Mouse (Mus musculus) embryonic fibroblast, embryonic 13.5 days (primary cell): ENCODE data around the gene Phospho2. TPM values are rescaled to one million over a fixed set of nuclear protein-coding genes. Genes with fewer than 3 reads are reported as not detected.

Experiments used
- H3K27ac ChIP-seq: 2 replicates; pipeline ENCODE4 v1.5.1; 2012; ENCODE audit warnings: low read length, control low read depth, inconsistent platforms; ENCODE audit not compliant: insufficient read depth
- H3K4me1 ChIP-seq: 2 replicates; pipeline ENCODE4 v1.6.1; 2011; ENCODE audit warnings: low read length; ENCODE audit not compliant: control insufficient read depth, insufficient read depth
- H3K4me3 ChIP-seq: 2 replicates; pipeline ENCODE4 v1.5.1; 2011; ENCODE audit warnings: mild to moderate bottlenecking, control low read depth, low read length; ENCODE audit not compliant: insufficient read depth
- CTCF ChIP-seq: IDR thresholded peaks from 2 replicates; pipeline ENCODE4 v1.5.1; 2011; ENCODE audit warnings: mild to moderate bottlenecking, control low read depth, low read length, moderate library complexity, borderline replicate concordance; ENCODE audit not compliant: insufficient read depth
- POLR2A ChIP-seq: IDR thresholded peaks from 2 replicates; pipeline ENCODE4 v1.6.1; 2011; ENCODE audit warnings: low read depth, mild to moderate bottlenecking, control low read depth, low read length, moderate library complexity
- polyA plus RNA-seq: library from polyadenylated mRNA; stranded (reverse); fragments of >200 nt; gene quantifications from 2 replicates; pipeline ENCODE4 v1.2.4, GENCODE M21; 2011; ENCODE audit warnings: low read depth; ENCODE audit not compliant: missing spikeins, insufficient read length

Phospho2 gene
- polyA plus RNA-seq = 16.3 and 22.5 TPM in 2 replicates

GRCm38 (mm10) chr2:69789429-69790069 lies at the start of gene Phospho2, which contains the start of gene Ccdc173:
TSS of gene Phospho2 (plus strand) at chr2:69789623.
TSS of gene Ccdc173 (minus strand) at chr2:69789575.
- H3K4me1 ChIP-seq = no peaks in the 10 kb centered on the region
- TF ChIP-seq CTCF (no peak), POLR2A (peak; percentile 93)
- 0 out of 2 replicates have a peak within 1 kb of the TSS, but pooled peaks have one; percentile 2 for H3K27ac ChIP-seq
- H3K4me3 ChIP-seq = peak within 1 kb of the TSS; percentile 74

DNA sequence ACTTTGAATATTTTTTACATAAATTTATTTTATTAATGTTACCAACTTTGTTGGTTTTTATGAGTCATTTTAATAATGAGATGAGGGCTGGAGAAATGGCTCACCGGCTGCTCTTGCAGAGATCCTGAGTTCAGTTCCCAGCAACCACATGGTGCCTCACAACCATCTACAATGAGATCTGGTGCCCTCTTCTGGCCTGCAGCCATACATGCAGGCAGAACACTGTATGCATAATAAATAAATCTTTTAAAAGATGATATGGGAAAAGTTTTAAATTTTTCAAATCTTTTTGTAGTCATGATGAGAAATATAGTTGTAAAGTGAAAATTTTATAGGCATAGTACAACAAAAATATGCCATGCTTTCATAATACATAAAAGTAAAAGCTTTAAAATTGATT lies 44.3 kb upstream of the Phospho2 start:
- Histone ChIP-seq H3K27ac (no peak overlapping the region), H3K4me1 (no peaks in the 10 kb centered on the region), H3K4me3 (no peak overlapping the region)
- TF ChIP-seq CTCF = no peak
- no peak for TF ChIP-seq POLR2A

GRCm38 (mm10) chr2:69760980-69761379 lies 28.4 kb upstream of the Phospho2 start:
- Histone ChIP-seq H3K4me3 (no peak overlapping the region), H3K27ac (no peak overlapping the region), H3K4me1 (no peaks in the 10 kb centered on the region)
- TF ChIP-seq POLR2A = no peak
- TF ChIP-seq CTCF = no peak

DNA sequence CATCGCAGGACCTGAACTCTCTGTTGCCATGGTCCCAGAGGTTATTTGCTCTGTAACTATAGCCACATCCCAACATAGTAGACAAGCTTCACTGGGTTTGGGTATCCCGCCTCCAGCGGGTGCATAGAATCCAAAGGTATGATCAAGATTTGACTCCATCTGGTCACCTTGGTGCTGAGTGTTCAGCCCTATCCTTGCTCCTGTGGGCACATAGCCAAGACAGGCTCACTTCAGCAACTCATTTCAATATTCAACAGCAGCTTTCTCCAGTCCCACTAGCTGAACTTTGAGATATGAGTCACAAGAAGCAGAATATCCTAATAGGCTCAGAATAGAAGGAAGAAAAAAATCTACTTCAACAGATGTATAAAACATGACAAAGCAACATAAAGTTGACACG lies 26.1 kb upstream of the Phospho2 start:
- Histone ChIP-seq H3K27ac (no peak overlapping the region), H3K4me1 (no peaks in the 10 kb centered on the region), H3K4me3 (no peak overlapping the region)
- TF ChIP-seq CTCF (no peak), POLR2A (no peak)

DNA sequence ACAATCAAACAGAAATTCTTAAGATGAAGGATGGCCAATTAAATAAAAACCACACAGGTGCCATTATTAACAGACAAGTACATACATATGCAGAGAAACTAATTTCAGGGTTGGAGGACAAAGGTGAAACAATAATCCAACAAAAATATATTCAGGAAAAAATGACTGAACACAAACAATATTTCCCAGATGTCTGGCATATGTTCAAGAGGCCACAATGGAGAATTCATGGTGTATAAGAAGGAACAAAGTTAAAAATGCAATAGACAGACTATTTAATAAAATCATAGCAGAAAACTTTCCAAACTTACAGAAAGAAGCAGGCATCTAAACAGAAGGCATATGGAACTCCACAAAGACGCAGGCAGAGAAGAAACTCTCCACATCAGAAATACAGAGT lies 24.7 kb upstream of the Phospho2 start:
- Histone ChIP-seq H3K4me3 (no peak overlapping the region), H3K4me1 (no peaks in the 10 kb centered on the region), H3K27ac (no peak overlapping the region)
- no peak for TF ChIP-seq CTCF
- no peak for TF ChIP-seq POLR2A

DNA sequence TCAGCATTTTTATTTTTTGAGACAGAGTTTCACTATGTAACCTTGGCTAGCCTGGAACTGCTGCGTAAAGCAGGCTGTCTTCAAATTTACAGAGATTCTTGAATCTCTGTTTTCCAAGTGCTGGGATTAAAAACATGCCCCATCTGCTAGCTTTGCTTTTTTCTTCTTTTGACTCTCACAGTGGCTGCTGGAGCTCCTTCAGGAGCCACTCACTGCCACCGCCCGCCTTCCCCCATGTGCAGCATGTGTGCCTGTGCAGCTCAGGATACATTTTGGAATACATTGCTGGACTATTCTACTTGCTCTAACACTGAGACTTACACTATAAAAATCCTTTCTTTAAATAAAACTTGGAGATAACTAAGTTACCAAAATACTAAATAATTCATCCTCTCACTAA lies 16.1 kb upstream of the Phospho2 start:
- no peak for TF ChIP-seq POLR2A
- no peak for TF ChIP-seq CTCF
- no peak overlapping the region for H3K27ac ChIP-seq
- no peaks in the 10 kb centered on the region for H3K4me1 ChIP-seq
- H3K4me3 ChIP-seq = no peak overlapping the region

DNA sequence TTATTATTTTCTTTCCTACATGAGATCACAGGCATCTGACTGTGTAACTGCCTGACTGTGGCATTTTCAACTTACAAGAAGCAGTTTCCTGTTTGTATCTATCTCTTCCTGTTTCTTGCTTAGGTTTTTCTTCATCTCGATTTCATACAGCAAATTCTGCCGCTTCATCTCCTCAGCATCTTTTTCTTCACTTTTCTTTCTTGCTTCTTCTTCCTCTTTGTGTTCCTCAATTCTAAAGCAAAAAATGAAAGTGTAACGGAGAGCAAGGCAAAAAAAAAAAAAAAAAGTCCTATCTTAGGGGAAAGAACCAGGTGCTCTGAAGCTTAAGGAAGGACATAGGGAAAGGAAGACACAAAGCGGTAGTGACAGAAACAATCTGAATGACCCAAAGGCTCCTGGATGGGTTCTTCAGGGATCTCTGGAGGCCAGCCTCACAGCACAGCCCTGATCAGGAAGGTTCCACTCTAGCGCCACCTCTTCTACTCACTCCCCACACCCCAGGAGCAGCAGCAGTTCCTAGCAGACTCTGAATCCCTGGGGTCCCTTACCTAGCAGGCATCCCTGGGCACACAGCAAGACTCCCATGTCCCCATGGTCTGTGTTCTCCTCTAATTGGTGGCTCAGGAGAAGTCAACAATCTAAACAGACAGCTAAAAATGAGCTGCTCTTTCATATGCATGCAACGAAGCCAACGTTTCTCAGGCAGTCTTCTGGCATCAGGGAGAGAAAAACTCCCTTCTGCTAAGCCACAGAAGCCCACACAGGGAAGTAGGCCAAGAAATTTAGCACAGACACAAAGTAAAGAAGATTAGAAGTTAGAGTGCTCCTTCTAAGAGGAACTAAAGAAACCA lies 11.2 kb upstream of the Phospho2 start:
- Histone ChIP-seq H3K27ac (no peak overlapping the region), H3K4me3 (no peak overlapping the region), H3K4me1 (no peaks in the 10 kb centered on the region)
- no peak for TF ChIP-seq POLR2A
- TF ChIP-seq CTCF = no peak

DNA sequence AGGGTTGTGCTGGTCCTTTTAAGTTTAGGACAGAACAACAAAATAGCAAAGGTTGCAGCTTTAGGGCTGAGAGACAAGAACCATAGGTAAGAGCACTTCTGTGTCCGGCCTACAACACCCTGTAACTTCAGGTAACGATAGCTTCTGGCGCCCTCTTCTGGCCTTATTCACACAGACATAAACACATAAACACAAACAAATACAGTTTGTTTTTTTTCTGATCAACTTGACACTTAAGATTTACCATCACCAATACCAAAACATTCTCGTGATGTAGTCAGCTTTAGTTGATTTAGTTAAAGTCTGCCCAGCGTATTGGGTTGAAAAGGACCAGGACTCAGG lies 10.6 kb upstream of the Phospho2 start:
- Histone ChIP-seq H3K27ac (no peak overlapping the region), H3K4me3 (no peak overlapping the region), H3K4me1 (no peaks in the 10 kb centered on the region)
- TF ChIP-seq CTCF = no peak
- TF ChIP-seq POLR2A = no peak

GRCm38 (mm10) chr2:69788974-69789373 lies 449 bp upstream of the Phospho2 start:
- Histone ChIP-seq H3K27ac (no peak overlapping the region), H3K4me3 (peak overlapping the region; percentile 74), H3K4me1 (no peaks in the 10 kb centered on the region)
- TF ChIP-seq CTCF = no peak
- no peak for TF ChIP-seq POLR2A

DNA sequence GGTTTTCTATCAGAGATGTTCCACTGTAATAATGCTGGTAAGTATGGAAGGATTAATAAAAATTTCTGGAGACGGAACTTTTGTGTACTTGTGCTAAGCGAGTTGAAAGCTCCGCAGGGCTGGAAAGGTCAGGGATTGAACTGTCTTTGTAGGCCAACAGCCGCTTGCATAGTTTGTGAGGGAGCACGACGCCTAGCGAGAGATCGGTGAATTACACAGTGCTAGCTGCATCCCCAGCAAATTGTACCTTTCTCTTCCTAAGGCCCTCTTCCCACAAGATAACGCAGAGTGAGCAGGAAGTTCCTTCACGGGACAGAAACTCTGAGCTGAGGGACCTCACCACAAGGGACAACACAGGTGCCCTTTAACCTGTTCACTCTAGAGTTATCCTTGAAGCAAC lies 862 bp downstream of the Phospho2 start:
- peak; percentile 91; the same call in 1 of the 2 replicates for TF ChIP-seq CTCF
- TF ChIP-seq POLR2A = 0 out of 2 replicates have a peak, but pooled peaks have one; percentile 4
- peak overlapping the region; percentile 54 for H3K4me3 ChIP-seq
- H3K4me1 ChIP-seq = no peaks in the 10 kb centered on the region
- no peak overlapping the region for H3K27ac ChIP-seq
